Mouse (Mus musculus) left cerebral cortex, postnatal 36 days (tissue): ENCODE results near the gene Podxl2. TPM values are rescaled to one million over a fixed set of nuclear protein-coding genes. Genes with fewer than 3 reads are reported as not detected.

ENCODE experiments used
- DNase-seq, 2 experiments: peaks; one replicate each; pipeline ENCODE4 v3.0.0; 2021 to 2022; ENCODE audit warnings: low spot score in 2 of 2, mixed read lengths in 1 of 2
- intact Hi-C: fragments of 180-260 bp; cut with DNase I; formaldehyde crosslinking; loops from one replicate; pipeline ENCODE4 v1.15.1; 2025
- total RNA-seq, 2 experiments: library from RNA; stranded (reverse); gene quantifications; 2 replicates each; pipeline ENCODE4 v1.2.3; 2021

The Podxl2 gene
- total RNA-seq, 2 experiments from 2014 or later = 181 to 221 TPM

- intact Hi-C loops = no loop called here
- no peak for DNase-seq
Observed at GRCm38 (mm10) chr6:88810291-88810690, 64.6 kb downstream of the Podxl2 start.

- intact Hi-C loops = no loop called here
- no peak for DNase-seq
Observed at GRCm38 (mm10) chr6:88809091-88810037, 65.5 kb downstream of the Podxl2 start.

GRCm38 (mm10) chr6:88804966-88805577 is 69.8 kb downstream of the Podxl2 start:
- DNase-seq = no peak
- intact Hi-C loops = no loop called here

GRCm38 (mm10) chr6:88803957-88804695 is 70.7 kb downstream of the Podxl2 start:
- intact Hi-C loops = no loop called here
- no peak for DNase-seq

- intact Hi-C loops = no loop called here
- DNase-seq = no peak
Observed at GRCm38 (mm10) chr6:88803051-88803450, 71.8 kb downstream of the Podxl2 start.

- intact Hi-C loops = no loop called here
- no peak for DNase-seq
Observed at GRCm38 (mm10) chr6:88800735-88801134, 74.1 kb downstream of the Podxl2 start.

GRCm38 (mm10) chr6:88800191-88800590 is 74.7 kb downstream of the Podxl2 start:
- no peak for DNase-seq
- intact Hi-C loops = no loop called here

GRCm38 (mm10) chr6:88794561-88794971 is 80.3 kb downstream of the Podxl2 start:
- intact Hi-C loops = no loop called here

GRCm38 (mm10) chr6:88793872-88794271 is 81.0 kb downstream of the Podxl2 start:
- DNase-seq = peak in 1 of 2 experiments; percentile 49
- intact Hi-C loops = no loop called here

More at GRCm38 (mm10) chr6:88794561-88794971, 80.3 kb downstream of the Podxl2 start:
- no peak for DNase-seq

- no peak for DNase-seq
- intact Hi-C loops = no loop called here
Observed at GRCm38 (mm10) chr6:88793243-88793642, 81.6 kb downstream of the Podxl2 start.

Other genes starting within 250 kb of the Podxl2 start
- gene Kbtbd12, start 237.1 kb downstream of the Podxl2 start, total RNA-seq = under 1 TPM; 0.42 to 0.66 TPM
- gene Mgll, start 150.6 kb downstream of the Podxl2 start, total RNA-seq = 100 to 1,000 TPM; 193 to 231 TPM
- gene Abtb1, start 33.1 kb downstream of the Podxl2 start, total RNA-seq = 10 to 100 TPM; 43.4 to 45.9 TPM
- 1 to 10 TPM; 3.8 to 4.2 TPM for gene Mcm2, start 23.7 kb upstream of the Podxl2 start, total RNA-seq
- gene Tpra1, start 27.2 kb upstream of the Podxl2 start, total RNA-seq = 10 to 100 TPM; 38.7 to 49.6 TPM